Mouse (Mus musculus) kidney, adult 8-10 months (tissue): ENCODE measurements around the gene Cryzl1.
"Not testable (repeated sequence)": the region's sequence is repeated elsewhere in the genome, so short reads cannot be mapped to it uniquely, and the experiment has no call there.

ENCODE experiments used
- DNase-seq, 2 experiments: peaks; one replicate each; pipeline ENCODE4 v3.0.0; 2022

Gene Cryzl1

DNA sequence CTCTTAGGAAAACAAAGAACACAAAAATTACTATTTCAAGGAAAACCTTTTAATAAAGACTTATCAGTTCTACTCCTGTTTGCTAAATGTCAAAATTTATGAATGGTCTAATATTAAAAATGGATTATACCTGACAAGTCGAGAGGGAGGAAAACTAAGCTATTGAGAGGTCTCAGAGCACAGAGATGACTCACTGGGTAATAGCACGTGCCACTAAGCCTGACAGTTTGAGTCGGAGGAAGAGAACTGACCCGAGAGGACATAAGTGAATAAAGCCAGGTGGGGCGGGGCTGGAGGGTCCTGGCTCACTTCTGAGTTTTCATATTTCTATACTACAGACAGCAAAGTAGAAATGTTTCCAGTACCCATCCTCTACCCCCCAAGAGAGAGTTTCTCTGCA lies 42.4 kb downstream of the Cryzl1 start:
- DNase-seq = no peak

DNA sequence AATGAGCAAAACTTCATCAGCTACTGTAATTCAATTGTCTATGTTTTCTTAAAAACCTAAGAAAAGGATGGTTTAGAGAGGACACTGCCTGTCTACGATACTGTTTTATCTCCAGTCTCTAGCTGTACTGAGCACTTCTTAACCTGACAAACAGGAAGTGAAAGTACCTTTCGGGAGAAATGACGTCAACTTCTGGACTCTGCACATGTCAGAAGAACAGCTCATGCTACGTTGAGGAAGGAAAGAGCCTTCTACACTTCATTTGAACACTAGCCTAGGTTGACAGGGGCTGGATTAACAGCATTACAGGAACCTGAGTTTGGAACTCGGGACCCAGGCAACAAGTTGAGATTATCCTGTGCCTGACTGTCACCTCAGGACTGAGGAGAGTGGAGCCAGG lies 43.2 kb downstream of the Cryzl1 start:
- DNase-seq = no peak

DNA sequence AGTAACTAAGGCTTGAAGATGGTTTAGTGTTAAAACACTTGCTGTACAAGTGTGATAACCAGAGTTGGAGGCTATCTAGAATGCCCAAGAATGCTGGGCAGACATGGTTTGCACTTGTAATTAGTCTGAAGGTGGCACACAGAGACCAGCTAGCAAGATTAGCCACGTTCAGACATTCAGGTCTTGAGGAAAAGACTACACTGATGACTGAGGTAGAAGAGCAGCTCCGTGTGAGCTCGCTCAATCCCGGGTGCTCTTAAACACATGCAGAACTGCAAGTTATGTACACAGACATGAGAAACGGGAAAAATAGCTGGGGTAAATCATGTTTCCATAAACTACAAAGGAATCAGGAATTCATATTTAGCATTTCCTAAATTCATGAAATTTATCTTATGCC lies 48.1 kb downstream of the Cryzl1 start:
- DNase-seq = no peak

DNA sequence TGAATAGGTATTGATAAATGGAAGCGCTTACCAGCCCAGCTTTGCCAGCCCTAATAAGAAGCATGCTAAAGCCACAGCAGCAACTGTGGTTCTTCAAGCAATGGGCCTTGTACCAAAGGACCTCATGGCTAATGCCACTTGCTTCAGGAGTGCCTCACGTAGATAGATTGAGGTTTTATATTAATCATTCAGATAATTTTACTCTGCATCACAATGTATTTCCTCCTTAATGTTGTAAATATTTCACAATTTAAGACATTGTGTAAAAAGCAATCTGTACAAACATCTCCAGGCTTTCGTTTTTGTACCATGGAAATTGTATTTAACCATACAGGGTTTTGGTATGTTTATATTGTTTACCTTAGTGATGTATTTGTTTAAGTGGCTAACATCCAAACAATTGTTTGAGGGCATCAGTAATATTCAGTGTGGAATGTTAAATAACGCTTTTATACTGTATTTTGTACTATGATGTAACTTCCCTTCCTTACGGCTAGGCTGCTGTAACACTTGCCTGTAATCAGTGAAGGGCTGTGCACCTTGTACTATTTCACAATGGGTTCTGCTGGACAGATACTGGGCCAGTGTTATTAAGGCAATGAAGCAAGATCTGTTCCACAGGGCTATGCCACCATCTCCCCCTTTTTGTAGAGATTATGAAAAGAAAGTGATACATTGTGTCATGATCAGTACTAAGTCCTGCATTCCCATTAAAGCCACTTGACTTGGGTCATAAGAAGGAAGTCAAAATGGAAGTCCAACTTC lies 50.4 kb downstream of the Cryzl1 start:
- DNase-seq = no peak

DNA sequence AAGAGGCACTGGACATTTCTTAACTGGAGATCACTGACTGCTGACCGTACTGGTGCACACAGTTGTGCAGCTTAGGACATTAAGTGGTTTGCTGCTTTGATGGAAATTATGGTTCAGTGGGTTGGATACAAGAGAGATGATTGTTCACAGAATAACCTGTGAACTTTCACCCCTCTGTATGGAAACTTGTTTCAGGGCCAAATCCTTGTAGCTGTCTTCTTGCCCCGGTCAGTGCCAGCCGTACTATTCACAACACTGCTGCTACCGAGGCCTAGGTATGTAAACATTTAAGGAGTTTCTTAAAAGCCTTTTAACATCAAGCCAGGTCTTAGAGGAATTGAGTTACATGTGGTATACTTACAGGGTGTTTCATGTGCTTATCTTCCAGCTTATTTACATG lies 54.3 kb downstream of the Cryzl1 start:
- peak; percentile 22 for DNase-seq

DNA sequence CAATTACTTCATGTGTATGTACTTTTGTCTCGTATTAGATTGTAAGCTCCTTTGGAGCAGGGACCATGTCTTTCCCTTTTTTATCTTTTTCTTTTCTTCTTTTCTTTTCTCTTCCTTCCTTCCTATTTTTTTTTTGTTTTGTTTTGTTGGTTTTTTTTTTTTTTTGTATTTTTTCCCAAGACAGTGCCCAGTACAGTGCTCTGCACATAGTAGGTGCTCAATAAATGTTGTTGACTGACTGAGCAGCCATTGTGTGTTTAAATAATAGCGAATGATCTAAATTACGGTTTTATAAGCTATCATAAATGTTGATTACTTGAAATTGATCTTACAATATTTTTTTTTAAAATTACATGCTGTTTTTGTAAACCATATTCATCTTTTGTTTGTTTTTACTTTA lies 65.0 kb downstream of the Cryzl1 start:
- no peak for DNase-seq

DNA sequence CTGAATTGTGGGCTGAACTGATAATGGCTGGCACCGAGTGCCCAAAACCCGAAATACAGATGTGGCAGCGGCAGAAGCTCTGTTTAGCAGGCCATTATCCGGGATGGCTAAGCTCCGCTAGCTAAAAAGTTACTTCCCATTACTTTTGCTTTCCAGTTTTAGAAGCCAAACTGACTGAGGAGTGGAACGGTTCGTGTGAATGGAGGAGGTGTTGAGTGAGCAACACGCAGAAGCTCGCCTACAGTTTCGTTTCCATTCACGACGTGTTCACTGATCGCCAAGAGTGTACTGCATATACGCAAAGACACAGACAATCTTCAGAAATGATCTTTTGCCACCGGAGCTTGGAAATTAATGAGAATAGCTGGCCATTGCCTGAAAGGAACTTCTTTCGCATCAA lies 66.4 kb downstream of the Cryzl1 start:
- DNase-seq = no peak

DNA sequence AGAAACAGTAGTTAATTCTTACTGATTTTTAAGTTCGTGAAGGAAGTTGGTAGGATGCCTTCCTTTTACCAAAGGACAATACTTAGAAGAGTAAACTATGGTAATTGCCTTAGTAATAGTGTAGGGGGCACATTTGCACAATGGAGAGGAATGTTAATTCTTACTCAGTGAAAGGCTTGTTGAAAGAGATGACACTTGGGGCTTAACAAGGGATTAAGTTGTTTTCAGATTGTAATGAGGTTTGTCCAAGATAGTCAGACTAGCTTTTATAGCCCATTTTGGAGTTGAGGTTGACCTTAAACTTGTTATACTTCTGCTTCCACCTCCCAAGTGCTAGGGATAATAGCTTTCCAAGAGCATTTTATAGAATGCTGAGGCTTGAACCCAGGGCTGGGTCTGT lies 67.4 kb downstream of the Cryzl1 start:
- no peak for DNase-seq

DNA sequence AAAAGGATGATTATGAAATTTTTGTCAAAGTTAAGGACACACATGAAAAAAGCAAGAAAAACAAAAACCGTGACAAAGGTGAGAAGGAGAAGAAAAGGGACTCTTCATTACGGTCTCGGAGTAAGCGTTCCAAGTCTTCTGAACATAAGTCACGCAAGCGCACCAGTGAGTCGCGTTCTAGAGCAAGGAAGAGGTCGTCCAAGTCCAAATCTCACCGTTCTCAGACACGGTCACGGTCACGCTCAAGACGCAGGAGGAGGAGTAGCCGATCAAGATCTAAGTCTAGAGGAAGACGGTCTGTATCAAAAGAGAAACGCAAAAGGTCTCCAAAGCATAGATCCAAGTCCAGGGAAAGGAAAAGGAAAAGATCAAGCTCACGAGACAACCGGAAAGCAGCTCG lies 69.0 kb downstream of the Cryzl1 start:
- DNase-seq = no peak

DNA sequence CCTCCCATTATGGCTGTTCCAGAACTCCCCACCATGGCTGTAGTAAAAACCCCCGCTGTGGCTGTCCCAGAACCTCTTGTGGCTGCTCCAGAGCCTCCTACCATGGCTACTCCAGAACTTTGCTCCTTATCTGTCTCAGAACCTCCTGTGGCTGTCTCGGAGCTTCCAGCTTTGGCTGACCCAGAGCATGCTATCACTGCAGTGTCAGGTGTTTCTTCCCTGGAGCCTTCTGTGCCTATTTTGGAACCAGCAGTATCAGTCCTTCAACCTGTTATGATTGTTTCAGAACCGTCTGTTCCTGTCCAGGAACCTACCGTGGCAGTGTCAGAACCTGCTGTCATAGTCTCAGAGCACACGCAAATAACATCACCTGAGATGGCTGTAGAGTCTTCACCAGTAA lies 70.3 kb downstream of the Cryzl1 start:
- no peak for DNase-seq

DNA sequence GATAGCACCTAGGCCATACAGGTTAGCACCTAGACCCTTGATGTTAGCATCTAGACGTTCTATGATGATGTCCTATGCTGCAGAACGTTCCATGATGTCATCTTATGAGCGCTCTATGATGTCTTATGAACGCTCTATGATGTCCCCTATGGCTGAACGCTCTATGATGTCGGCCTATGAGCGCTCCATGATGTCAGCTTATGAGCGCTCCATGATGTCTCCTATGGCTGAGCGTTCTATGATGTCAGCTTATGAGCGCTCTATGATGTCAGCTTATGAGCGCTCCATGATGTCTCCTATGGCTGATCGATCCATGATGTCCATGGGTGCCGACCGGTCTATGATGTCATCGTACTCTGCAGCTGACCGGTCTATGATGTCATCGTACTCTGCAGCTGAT lies 71.5 kb downstream of the Cryzl1 start:
- DNase-seq = no peak

DNA sequence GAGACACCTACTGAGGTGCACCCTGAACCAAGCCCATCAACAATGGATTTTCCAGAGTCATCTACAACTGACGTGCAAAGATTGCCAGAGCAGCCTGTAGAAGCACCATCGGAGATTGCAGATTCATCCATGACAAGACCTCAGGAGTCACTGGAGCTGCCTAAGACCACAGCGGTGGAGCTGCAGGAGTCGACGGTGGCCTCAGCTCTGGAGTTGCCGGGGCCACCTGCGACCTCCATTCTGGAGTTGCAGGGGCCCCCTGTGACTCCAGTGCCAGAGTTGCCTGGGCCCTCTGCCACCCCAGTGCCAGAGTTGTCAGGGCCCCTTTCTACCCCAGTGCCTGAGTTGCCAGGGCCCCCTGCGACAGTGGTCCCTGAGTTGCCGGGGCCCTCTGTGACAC lies 73.5 kb downstream of the Cryzl1 start:
- no peak for DNase-seq

DNA sequence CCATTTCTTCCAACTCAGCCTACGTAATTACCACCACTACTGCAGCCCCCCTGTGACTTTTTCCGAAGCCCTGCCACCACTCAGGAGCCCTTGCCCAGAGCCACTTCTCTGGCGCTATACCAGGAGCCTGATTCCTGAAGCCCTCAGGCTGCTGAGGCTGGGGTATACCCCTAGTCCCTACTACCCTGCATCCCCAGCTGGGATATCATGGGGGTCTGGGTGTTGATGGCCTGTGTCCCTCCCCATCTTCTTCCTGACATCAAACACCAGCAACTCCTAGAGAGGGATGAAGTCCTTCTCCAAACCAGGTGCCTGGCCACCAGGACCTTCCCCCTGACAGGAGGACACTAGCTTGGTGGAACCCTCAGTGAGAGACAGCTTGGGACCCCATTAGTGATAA lies 76.6 kb downstream of the Cryzl1 start:
- no peak for DNase-seq

DNA sequence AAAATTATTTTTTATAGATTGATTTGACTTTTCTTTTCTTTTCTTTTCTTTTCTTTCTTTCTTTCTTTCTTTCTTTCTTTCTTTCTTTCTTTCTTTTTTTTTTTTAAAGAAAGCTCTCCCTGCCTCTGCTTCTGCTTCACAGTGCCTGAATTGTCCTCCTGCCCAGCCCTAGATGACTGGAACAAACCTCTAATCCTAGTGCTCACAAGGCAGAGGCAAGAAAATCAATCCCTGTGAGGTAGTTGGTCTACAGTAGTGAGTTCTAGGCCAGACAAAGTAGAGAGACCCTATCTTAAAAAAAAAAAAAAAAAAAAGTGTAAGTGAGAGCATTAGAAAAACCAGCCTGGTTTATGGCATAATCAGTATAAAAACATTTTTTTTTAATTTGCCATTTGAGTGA lies 79.0 kb downstream of the Cryzl1 start:
- DNase-seq = no peak

DNA sequence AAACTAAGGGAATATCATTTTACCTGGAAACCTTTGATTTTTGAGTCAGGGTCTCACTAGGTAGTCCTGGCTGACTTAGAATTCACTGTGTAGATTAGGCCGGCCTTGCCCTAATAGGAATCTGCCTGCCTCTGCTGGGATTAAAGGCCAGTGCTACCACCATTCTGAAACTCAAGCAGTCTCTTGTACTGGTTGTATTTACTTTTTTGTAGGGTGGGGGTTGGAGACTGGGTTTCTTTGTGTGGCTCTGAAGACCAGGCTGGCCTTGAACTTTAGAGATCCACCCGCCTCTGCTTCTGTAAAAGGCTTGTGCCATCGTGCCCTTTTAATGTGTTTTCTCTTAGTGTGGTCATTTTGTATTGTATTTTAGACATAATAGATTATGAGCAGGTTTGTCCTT lies 79.5 kb downstream of the Cryzl1 start:
- no peak for DNase-seq

DNA sequence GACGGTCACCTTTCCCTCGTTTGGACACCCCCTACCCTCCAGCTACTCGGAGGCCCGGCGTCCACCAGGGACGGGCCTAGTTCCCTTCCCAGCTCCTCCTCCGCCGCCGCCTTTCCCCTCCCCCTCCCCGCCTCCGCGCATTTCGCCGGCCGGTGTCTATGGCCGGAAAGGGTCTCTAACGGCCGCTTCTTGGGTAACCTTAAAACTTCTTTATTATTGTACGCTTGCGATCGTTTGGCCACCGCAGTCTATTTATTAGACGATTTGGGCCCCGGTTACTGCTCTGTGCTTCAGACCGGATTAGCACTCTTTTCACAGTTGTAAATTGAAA lies 80.6 kb downstream of the Cryzl1 start:
- DNase-seq = peak; percentile 65 to 72

DNA sequence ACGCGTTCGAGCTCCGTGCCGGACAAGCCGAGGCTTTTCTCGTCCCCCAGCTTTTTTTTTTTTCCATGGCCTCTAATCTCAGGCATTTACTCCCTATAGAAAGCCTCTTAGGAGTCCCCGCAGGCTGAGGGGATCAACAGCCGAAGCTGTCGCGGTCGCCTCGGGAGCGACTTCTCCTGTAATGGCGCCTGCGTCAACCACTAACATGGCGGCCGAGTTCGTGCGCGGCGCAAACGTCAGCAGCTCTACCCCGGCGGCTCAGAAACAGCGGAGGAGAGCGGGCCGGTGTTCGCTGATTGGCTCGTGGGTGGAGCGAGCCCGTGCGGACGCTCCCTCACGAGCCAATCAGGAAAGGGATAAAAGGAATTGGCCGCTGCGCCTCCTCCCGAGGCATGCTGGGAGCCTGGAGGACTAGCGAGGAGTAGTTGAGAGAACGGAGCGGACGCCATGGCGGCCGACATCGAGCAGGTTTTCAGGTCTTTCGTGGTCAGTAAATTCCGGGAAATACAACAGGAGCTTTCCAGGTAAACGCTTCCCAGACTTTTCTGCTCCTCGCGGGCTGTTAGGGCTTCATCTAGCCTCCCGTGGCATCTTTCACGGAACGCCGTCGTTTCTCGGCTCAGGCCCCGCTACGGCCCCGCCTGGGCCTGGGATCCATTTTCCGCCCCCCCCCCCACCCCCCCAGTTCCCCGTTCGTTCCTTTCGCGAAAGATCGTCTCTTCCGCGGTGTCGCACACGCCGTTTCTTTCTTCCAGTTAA lies 81.1 kb downstream of the Cryzl1 start, which contains the start of gene Son:
Gene Son, plus strand, starts transcription at position 46 of the 759 bp plus-strand sequence.
- peak; percentile 96 to 97 for DNase-seq

DNA sequence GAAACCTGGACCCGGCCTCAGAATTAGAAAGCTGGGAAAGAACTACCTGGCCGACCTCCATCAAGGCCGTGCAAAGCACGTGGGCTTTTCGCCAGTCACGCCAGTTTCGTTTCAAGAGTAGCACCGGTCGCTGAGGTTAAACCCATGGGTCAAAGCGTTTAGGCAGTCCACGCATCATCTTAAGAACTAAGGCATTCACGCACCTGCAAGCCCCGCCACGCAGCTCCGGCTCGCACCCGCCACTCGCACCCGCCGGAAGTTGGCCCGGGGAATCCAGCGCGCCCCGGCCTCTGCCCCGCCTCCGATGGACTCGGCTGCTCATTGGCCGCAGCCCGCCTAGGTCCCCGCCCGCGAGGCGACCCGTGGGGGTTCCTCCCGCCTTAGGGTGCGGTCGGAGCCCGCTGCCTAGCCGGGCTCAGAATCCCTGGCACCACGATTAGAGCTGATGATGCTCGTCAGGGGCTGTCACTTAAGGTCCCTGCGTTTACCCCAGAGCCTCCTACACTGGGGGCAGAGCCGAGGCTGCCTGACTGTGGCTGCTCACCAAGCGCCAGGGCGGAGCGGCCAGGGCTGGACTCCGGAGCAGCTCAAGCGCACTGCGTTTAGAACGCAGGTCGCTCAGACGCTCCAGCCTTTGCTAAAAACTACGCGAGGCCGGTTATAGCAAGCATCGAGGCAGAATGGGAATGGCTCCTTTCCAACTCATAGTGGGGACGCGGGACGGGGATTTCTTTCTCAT lies 81.9 kb downstream of the Cryzl1 start, which contains the start of gene Gart:
Gene Gart, minus strand, starts transcription at position 272 of the 739 bp plus-strand sequence.
- peak; percentile 92 to 93 for DNase-seq

DNA sequence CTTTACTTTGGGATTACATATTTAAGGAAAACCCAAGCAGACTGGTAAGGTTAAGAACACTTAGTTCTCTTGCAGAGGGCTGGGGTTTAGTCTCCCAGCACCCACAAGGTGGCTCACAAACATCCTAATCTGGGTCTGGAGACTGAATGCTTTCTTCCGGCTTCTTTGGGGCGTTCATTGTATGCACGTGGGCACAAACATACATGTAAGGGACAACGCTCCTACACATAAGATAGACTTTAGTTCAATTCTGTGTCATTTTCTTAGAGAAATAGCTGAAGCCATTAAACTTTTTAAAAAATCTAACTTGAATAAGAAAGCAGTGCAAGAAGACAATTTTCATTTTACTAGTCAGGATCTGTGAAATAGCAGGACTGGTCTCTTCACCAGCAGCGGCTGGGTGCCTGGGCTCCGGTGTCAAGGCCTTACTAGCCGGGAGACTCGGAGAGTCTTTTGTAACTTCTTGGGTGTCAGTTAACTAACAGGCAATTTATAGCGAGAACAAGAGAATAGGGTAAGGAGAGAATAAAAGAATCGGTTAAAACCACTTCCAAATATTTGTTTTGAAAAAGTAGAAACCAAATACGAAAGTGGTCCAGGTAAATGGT lies 82.7 kb downstream of the Cryzl1 start:
- DNase-seq = no peak

DNA sequence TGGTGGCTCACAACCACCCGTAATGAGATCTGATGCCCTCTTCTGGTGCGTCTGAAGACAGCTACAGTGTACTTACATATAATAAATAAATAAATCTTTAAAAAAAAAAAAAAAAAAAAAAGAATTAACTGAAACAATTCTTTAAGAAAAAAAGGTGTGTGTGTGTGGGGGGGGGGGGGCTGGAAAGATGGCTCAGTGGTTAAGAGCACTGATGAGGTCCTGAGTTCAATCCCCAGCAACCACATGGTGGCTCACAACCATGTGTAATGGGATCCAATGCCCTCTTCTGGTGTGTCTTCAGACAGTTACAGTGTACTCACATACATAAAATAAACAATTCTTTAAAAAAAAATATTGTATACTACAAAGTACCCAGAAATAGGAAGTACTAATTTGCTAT lies 83.4 kb downstream of the Cryzl1 start:
- DNase-seq = not testable (repeated sequence)

DNA sequence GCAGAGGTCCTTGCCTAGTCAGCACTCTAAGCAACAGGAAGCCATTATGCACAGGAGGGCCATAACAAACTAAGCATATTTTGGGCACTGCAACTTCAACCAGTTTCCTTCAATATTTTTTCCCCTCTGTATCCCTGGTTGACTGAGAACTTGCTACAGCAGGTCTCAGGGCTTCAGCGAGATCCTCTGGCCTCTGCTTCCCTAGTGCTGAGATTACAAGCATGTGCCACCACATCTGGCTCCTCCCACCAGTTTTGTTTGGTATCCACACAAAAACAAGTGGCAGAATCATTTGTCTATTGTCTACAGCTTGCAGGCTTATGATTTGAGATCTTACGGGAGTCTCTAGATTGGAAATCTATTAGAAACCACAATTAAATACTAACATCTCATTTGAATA lies 83.9 kb downstream of the Cryzl1 start:
- DNase-seq = no peak

DNA sequence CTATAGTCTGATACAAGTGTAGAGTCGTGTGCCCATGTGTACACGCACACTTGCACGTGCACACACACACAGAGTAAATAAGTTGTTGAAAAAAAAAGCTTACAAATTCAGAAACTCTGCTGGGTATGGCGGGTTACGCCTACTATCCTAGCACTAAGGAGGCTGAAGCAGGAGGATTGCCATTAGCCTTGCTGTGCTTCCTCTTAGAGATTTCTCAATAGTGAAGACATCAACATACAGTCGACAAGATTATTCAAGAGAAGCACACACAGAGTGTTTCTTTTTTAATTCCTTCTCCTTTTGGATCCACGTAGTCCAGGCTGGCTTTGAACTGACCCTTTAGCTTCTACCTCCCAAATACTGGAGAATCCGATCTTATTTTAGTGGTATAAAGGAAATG lies 88.6 kb downstream of the Cryzl1 start:
- DNase-seq = no peak

DNA sequence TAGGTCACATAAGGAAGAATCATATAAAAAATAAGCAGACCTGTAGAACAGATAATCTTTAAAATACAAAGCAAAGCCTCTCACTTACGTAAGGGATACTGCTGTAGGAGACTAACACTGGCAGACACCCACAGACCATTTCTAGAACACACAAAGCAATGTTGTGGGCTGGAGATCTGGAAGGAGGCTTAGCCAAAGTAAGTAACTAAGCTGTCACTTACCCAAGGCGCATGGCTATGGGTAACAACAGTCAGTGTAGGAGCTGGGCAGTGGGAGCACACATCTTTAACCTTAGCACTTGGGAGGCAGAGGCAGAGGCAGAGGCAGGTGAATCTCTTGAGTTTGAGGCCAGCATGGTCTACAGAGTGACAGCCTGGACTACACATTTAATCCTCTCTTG lies 89.1 kb downstream of the Cryzl1 start:
- DNase-seq = no peak
